Mouse (Mus musculus) frontal cortex, postnatal 25 days (tissue): ENCODE results near the gene Dhrs7c.

ENCODE experiments used
- DNase-seq, 2 experiments: peaks; one replicate each; pipeline ENCODE4 v3.0.0; 2022; ENCODE audit warnings: low spot score in 2 of 2

Gene Dhrs7c

GRCm38 (mm10) chr11:67845193-67845592, 47.2 kb downstream of the Dhrs7c start:
- no peak for DNase-seq

DNA sequence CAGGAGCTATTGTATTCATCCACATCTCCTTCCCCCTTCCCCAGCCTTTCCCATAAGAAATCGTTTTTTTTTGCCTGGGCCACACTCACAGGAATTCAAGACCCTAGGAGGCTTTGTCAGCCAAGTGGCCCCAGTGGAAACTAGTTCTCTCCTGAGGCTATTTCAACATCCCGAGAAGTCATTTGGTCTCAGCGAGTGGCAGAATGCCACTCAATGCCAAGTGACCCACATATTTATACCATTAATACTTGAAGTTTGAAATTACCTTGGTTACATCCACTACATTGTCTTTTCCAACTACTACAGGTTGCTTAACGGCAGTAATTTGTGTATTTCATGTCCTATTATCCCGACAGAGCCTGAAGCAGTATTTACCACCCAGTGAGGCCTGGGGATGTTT, 53.8 kb downstream of the Dhrs7c start:
- no peak for DNase-seq

- no peak for DNase-seq
Observed at GRCm38 (mm10) chr11:67853996-67854395, 56.0 kb downstream of the Dhrs7c start.

GRCm38 (mm10) chr11:67855035-67855434, 57.0 kb downstream of the Dhrs7c start:
- DNase-seq, result no peak

DNA sequence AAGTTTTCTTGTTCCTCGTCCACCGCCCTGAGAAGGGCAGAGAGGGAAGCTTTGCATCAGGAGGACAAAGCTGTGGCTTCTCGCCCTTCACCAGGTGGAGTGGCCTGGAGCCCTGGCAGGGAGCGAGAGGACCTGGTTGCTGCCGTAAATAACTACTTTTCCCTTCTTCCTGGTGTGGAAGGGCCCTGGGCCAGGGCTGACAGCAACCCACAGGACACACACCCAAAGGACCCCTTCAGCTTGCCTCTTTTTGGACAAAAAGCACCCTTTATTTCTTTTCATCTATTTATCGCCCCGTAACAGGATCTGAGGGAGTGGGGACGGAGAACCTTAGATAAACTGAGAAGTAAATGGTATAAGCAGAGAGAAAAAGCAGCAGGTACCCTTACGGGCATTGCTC, 60.5 kb downstream of the Dhrs7c start:
- DNase-seq, result no peak

GRCm38 (mm10) chr11:67860743-67861398, 62.9 kb downstream of the Dhrs7c start:
- DNase-seq, result no peak

DNA sequence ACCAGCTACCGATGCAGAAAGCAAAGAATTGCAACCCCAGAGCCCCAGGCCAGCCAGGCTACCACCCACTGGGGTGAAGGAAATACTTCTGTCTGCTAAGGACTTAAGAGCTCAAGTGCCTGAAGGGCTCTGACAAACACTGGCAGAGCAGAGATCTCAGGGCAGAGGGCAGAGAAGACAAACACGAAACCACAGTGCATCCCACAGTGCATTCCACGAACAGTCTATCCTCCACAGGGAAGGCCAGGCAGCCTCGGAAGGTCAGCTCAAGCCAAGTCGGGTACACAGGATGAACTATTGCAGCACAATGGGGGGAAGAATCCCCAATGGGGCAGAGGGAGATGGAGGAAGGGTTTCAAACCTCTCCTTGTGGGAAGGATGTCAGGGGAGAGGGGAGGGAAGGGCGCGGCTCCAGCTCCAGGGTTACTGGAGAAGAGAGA, 63.4 kb downstream of the Dhrs7c start:
- DNase-seq, result no peak

GRCm38 (mm10) chr11:67865100-67865499, 67.1 kb downstream of the Dhrs7c start:
- DNase-seq, result no peak
